Mouse (Mus musculus) embryo, embryonic 10.5 days (tissue): Measurements from ENCODE around the gene Serpini1.
"Not testable (repeated sequence)": the region's sequence is repeated elsewhere in the genome, so short reads cannot be mapped to it uniquely, and the experiment has no call there.

Experiments used
- DNase-seq: peaks from one replicate; pipeline ENCODE4 v3.0.0-alpha.2; 2015; ENCODE audit warnings: low spot score

Serpini1 gene

DNA sequence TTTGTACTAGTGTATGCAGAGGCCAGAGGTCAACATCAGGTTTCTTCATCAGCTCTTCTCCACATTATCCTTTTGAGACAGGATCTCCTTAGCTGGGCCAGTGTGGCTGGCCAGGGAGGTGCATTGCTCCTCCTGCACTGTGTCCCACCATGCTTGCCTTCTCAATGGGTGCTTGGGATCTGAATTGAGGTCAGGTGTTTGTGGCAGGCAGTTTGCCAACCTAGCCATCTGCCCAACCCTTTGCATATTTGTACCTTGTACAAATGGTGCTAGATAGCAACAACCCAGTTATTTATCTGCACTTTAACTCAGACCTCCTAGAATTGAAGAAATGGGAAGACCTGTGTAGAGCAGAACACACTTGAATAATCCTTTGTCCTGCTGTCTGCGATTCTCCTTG is 78.3 kb downstream of the Serpini1 start:
- DNase-seq = no peak

DNA sequence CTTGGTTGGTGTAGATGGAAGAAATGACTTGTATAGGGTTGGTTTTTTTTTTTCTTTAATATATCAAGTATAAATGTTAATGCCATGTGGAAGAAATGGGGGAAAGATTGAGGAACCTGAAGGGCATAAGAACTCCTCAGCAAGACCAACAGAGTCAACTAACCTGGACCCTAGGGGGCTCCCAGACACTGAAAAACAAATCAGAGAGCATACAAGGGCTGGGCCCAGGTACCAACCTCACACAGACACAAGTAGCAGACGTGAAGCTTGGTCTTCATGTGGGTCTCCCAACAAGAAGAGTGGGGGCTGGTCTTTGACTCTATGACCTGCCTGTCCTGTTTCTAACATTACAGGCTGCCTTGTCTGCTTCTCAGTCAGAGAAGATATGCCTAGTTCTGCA is 82.2 kb downstream of the Serpini1 start:
- no peak for DNase-seq

DNA sequence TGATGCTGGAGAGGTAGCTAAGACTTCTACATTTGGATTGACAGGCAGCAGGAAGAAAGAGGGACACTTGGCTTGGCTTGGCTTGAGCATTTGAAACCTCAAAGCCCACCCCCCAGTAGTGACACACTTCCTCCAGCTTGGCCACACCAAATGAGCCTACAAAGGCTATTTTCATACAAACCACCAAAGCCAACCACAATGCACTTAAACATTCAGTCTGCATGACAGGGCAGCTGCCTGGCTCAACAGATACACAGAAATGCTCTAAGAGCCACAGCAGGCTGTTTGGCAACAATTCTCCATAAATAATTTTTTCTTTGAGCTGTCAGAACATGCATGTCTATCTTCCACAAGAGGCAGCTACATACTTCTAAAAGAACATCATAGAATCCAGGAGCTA is 90.2 kb downstream of the Serpini1 start:
- DNase-seq = no peak

DNA sequence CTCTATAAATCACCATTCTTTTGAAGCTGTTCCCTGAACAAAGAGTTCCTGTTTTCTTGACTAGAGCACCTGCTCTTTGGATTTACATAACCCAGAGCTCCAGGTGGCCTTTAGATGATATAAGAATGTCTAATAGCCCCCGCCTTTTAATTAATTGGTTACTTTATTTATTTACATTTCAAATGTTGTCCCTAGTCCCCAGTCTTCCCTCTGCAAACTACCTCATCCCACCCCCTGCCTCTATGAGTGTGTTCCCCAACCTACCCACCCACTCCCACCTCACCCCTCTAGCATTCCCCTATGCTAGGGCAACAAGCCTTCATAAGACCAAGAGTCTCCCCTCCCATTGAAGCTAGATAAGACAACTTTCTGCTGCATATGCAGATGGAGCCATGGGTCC is 90.9 kb downstream of the Serpini1 start:
- DNase-seq = no peak

DNA sequence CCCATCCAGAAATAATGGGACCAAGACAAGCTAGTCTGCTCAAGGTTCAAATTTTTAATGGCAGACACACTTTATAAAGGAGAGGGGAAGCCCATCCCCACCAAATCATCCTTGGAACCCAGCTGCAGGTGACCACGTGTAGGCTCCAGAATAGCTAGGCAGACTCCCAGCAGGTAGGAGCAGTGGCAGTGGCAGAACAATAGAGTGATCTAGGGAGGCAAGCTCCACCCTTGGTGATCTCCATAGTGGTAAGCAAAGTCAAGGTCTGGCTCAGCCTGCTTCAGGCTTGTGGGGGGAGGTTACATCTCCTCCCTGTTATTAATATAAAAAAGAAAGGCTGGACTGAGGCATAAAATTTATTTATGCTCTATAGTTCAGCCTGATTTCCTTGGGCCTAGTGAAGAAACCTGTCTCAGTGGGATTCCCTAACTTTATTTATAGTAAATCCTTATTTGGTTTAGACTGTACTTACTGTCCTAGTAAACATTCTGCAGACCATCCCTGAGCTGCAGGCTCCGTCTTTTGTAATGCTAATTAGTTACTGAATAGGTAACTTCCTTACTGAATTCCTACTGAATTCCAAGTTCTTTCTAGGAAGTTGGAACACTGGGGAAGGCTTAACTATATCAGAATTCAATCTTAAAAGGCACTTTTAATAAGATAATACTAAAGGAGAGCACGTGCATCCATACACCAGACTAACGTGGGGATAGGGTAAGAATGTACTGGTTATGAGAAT is 93.2 kb downstream of the Serpini1 start:
- not testable (repeated sequence) for DNase-seq

DNA sequence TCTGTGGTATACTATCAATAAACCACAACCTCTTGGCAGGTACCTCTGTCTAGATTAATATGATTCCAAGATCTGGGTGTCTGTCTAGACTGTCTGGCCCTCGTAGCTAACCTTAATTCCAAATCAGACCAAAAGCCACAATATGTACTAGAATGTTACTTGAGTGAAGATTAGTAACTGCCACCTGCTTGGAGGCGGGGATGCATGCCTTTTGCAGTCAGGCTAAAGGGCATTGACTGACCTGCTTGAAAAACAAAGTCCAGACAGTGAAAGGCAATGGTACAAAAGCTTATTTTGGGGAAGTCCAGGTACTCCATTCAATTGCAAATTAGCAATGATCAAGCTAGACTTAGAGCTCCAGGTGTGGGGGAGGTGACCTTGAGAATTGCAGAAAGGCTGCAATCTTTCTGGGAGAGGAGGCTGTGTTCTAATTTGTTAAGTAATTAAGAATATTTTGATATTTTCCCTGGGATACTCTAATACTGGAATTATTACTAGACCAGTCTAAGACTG is 94.3 kb downstream of the Serpini1 start:
- DNase-seq = no peak

DNA sequence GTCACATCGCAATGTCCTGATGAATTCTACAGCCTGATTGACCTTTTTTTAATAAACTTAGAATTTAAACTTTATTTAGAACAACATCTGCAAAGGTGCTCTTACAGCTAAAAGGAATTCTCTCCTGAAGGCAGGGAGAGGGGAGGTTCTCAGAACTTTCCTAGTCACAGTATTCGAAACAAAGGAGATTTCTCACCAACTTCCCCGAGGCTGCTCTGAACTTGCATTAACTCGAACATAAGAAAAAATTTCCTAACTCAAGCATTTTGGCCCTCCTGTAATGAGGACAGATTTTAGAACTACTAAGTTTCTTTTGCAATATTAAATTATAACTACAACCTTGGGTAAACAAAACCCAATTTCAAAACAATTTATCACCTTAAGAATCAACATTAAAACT is 96.6 kb downstream of the Serpini1 start:
- not testable (repeated sequence) for DNase-seq

DNA sequence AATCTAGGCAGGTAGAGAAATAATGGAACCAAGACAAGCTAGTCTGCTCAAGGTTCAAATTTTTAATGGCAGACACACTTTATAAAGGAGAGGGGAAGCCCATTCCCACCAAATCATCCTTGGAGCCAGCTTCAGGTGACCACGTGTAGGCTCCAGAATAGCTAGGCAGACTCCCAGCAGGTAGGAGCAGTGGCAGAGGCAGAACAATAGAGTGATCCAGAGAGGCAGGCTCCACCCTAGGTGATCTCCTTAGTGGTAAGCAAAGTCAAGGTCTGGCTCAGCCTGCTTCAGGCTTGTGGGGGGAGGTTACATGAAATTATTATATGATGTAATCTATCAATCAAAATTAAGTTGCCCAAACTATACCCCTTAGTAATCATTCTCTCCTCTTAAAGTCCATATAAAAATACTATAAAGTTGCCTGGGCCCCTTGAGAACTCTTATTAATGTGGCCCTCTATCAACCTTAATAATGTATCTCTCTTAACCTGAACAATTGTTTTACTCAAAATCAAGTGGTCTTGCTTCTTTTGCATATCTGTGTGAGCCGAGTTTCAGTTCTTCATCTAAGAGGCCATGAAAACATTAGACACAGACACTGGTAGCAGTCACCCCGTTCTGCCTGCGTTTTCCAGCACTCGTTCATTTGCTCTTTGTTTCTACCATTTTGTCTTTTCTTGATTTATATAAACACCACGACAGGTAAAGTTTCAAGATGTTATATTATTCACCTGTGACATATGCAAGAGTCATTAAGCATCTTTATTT is 98.4 kb downstream of the Serpini1 start:
- no peak for DNase-seq

DNA sequence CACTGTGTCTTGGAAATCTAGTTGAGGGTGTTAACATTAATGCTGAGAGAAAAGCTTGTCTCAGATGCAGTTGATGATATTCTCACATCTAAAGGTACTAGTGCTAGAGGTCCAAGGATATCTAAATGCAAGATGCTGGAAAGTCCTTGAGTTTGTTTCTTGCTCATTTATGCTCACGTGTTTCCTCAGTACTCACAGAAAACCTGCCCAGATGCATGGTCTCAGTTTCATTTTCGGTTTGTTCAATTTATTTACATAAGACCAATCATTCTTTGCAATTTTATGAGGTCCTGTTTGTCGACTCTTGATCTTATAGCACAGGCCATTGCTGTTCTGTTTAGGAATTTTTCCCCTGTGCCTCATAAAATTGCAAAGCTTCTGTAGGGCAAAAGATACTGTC is 109.6 kb downstream of the Serpini1 start:
- DNase-seq = no peak

DNA sequence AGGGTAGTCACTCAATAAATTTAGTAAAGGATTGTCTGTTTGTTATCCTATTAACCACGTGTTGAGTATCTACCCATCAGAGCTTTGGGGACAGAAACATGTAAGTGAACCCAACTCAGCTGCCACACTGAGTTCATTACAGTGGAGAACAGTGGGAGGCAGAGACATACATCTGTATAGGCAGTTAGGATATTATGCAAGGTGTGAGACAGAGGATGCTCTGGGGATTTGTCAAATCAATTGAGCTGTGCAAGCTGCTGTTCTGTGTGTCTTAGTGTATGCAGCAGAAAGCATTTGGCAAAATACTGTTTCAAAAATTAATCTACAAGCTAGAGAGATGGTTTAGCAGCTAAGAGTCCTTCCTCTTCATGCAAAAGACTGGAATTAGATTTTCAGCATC is 113.1 kb downstream of the Serpini1 start:
- no peak for DNase-seq

DNA sequence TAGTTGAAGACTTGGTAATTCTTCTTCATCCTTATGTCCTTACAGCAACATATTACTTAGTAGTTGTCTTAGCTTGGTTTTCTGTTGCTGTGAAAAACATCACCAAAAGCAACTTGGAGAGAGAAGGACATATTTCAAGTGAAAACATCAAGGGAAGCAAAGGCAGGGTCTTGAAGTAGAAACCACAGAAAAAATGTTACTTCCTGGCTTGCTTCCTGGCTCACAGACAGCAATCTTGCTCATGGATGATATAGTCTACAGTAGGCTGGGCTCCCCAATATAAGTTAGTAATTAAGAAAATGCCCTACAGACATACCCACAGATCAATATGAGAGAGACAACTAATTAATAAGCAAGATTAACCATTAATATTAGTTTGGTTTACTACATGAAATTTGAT is 125.5 kb downstream of the Serpini1 start:
- no peak for DNase-seq

DNA sequence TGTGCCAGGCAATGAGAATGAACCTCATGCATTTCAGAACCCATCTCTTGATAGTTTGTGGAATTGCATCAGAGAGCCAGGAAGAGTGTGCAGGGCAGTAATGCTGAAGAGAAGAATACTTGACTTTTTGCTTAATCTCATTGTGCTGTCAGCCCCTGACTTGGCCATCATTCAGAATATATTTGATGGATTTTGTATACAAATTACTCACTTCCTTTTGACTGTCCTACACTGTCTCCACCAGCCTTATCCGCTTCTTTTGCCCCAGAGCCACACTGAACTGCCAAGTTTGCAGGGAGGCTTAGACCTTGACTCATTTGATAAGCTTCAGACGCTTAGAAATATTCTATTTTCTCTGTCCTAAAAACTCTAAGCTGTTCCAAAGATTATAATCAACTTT is 129.4 kb downstream of the Serpini1 start:
- DNase-seq = no peak

DNA sequence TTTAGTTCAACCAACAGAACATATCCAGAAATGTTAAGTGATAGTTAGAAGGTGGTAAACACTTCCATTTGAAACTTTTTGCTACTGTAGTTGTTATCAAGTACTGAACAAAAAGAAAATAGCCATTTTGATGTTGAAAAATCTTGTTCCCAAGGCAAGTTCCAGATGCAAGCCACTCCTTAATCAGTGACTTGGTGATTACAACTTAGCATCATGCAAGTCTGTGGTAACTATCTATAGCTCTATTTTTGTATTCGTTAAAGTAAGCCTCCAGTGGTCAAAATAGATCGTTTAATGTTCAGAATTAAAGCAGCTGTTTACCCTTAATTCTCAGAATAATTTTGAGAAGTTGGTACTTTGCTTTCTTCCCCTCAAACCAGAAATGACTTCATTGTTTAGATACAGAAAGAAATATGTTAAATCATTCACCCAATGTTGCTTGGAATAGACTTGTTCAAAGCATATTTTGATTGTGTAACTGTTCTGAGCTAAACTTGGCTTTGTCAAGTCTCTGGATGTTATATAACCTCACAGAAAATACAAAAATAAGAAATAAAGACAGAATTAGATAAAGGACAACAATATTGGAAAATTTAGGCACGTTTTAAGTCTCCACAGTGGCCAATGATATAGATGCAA is 130.0 kb downstream of the Serpini1 start:
- DNase-seq = no peak

DNA sequence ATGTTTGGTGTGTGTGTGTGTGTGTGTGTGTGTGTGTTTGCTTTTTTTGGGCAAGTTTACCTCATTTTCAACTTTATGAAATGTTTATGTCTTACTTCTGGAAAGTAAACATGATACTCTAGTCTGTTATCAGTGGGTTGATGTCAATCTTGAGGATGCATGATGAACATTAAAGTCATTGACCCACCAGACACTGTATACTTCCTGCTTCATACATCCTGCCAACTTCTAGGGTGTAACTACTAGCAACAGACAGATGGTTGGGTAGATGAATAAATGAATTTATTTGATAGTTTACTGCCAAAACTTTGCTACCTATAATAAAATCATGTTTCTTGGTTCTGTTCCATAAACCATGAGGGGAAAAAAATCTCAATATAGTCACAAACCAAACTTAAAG is 133.0 kb downstream of the Serpini1 start:
- DNase-seq = no peak

DNA sequence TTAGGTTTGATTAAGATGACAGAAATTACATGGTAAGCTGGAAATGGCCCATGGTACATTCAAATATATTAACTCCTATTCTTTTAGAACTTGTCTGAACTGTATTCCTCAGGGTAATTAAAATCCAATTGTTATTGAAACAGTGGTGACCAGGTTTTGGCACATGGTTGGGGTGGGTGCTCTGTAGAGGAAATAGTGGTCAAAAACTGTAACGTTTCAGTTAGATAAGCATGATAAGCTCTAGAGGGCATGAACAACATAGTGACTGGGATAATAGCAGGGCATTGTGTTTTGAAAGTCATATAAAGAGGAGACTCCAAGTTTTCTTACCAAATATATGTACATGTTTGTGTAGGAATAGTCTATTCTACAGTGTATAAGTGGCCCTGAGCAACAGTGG is 134.7 kb downstream of the Serpini1 start:
- no peak for DNase-seq
